Mouse (Mus musculus) frontal cortex, postnatal 14 days (tissue): Measurements from ENCODE around the gene Smpd4.
"Not testable (repeated sequence)": the region's sequence is repeated elsewhere in the genome, so short reads cannot be mapped to it uniquely, and the experiment has no call there.

ENCODE experiments used
- DNase-seq, 2 experiments: peaks; one replicate each; pipeline ENCODE4 v3.0.0; 2022; ENCODE audit warnings: low spot score in 2 of 2

Gene Smpd4

DNA sequence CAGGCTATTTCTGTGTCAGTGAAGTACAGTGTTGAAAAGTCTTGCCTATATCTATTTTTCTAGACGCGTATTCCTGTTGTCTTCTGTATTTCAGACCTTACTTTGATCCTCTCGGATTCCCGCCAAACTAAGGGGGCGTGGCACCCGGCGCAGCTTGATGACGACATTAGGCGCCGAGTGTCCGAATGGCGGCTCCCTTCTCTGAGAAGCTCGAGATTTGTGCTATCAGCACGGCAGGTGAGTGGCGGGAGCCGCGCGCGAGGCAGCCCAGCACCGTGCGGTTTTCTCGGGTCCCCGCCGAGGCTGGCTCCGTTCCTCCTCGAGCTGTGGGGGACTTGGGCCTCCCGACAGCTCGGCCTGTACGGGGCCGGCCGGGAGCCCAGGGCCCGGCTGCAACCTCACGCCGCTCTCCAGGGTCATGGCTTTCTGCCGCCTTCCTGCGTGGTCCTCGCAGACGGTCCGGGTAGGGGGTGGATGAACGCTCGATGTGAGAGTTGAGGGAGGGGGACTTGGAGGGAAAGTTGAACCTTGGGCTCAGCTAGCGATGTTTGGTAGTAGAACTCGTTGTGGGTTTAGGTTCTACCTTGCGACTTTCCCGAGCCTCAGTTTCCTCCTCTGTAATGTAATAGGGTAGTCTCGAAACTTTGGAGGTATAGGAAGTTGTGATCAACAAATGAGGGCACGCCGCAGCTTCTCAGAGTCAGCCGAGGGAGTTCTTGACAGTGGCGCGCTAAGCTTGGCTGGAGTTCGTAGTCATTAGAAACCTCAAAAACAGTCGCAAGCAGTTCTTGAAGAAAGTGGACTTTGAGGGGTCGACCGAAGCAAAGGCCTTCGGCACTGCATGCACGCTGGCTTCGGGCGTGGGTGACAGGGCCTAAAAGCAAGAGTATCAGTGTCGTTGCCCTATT lies at the start of gene Smpd4:
TSS of gene Smpd4 (plus strand) at position 157 of the 908 bp plus-strand sequence.
- DNase-seq = peak; percentile 79 to 91

DNA sequence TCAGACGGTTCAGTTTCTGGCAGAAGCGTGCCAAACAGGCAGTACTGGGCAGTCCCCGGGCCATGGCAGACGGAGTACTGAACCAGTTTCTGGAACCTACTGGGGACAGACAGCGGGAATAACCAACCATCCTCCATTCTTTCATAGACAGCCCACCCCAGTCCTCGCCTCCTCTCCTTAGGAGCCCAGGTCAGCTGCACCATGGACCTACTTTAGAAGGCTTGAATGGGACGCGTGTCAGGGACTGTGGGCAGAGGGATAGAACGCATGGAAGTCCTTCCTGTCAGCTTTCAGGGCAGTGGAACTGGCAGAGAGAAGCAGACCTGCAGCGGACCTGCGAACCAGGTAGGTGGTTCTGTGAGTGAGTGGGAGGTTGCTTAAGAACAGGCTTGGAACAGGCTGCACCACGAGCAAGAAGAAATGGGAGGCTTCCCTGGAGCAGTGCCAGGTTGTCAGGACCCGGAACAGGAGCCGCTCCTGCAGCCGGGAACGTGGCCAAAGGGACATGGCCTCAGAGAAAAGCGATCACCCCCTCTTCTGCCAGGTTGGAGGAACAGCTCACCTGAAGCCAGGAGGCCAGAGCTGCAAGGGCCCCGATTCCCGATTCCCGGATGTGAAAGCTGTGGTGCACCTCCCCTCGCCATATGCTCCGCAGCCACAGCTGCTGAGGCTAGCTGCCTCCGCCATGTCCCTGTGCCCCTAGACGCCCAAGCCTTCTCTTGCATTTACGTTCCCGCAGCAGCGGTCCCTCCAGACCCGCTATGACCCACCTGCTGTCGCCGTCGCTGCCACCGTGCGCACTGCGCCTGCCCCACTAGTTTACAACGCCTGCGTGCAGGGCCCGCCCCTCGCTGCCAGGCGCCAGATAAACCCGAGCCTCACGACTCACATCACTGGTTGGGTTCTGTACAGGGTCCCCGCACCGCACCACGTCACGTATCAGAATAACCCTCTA lies 43.0 kb upstream of the Smpd4 start:
- peak; percentile 62 to 65 for DNase-seq

DNA sequence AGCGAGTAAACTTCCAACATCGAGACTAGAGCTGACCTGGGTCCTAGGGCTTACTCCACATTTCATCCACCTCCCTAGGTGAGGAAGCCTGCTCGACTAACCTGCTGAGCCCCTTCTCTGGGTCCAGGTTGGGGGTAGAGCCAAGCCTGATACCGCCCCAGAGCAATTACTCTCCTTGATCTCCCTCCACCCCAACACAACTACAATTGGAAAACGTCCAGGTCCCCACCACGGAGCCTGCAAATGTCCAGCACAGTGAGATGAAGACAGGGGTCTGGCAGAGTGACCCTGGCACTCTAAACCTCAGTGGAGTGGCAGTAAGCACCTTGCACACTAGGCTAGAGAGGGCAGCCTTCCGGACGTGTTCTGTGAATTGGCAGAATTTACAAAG lies 42.3 kb upstream of the Smpd4 start:
- DNase-seq = no peak

- DNase-seq = peak in 1 of 2 experiments; percentile 8
These were observed 36.1 kb upstream of the Smpd4 start, which contains the start of gene Slc7a4 for GRCm38 (mm10) chr16:17583064-17583463. Slc7a4 (minus strand) TSS chr16:17583214.

GRCm38 (mm10) chr16:17584555-17584954 lies 34.6 kb upstream of the Smpd4 start:
- no peak for DNase-seq

DNA sequence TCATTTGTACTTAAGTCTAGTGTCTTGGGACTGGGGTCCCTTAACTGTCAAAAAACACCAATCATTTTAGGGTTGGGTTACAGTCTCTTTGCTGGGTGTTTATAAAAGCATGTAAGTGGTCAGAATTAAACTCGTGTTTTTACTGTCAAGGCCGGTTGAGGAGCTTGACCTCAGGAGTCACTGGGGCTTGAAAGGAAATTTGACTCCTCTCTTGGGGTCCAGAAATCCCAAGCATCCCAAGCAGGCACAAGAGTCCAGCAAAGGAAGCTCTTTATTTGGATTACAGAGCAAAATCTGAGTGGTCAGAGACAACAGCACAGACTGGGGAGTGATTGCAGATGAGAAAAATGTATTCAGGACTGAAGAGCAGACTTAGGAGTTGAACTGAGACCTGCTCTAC lies 28.4 kb upstream of the Smpd4 start:
- no peak for DNase-seq

GRCm38 (mm10) chr16:17600944-17601562 lies 18.1 kb upstream of the Smpd4 start:
- no peak for DNase-seq

DNA sequence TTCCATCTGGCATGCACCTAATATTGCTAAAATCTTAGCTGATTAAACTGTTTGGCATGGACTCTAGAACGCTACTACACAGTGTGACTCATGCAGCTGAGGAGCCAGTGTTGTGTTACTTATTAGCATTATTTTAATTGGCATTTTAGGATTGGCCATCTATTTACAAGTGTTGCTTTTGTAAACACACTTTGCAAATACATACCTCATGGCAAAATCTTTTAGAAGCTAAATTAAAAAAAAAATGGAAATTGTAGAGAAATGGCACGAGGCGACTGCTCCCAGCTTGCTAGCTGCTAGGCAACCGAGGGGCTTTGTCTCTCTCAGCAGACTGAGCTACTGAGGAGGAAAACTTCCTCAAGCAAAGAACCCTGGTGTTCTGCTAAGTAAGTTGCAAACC lies 14.2 kb upstream of the Smpd4 start:
- DNase-seq = no peak

- no peak for DNase-seq
These were observed 13.5 kb upstream of the Smpd4 start for GRCm38 (mm10) chr16:17605684-17606083.

GRCm38 (mm10) chr16:17611383-17611782 lies 7.8 kb upstream of the Smpd4 start:
- DNase-seq = no peak

- DNase-seq = not testable (repeated sequence)
These were observed 4.4 kb upstream of the Smpd4 start for GRCm38 (mm10) chr16:17614740-17615139.

- no peak for DNase-seq
These were observed 2.9 kb upstream of the Smpd4 start for GRCm38 (mm10) chr16:17616212-17616611.

DNA sequence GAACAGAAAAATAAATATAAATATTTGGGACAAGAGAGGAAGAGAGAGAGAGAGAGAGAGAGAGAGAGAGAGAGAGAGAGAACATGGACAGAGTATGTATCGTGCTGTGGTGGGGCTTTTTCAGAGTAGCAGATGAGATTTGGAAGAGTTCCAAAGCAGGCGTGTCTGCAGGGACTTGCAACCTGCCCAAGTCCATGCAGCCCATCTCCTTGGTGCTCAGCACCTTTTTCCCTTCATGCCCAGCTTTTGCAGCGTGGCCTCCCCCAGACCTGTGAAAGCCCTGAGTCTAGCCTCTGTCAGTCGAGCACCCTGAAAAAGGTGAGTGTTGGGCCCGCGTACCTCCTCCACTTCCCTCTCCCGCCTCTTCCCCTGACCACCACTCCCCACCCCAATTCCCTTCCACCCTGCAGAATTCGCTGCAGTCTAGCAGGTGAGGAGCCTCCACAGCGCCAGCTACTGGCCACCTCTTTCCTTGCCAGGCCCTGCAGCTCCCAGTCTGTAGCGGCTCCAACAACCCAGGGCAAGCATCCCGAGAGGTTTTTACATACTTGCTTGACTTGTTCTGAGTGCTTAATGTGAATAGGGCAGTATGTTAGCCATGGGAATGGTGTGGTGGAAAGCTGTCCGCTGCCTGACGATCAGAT lies 1.1 kb upstream of the Smpd4 start:
- peak in 1 of 2 experiments; percentile 22 for DNase-seq

DNA sequence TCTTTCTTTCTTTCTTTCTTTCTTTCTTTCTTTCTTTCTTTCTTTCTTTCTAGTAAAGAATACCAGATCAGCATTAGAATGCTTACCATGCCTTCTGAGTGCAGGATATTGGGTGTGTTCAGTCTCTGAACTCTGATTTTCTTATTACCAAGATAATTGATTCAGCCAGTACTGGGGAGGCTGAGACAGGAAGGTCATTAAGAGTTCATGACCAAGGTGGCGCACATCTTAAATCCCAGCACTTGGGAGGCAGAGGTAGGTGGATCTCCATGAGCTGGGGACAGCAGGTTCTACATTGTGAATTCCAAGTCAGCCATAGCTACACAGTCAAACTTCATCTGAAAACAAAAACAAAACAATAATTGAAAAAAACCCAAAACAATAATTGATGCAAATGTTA lies 2.8 kb downstream of the Smpd4 start:
- DNase-seq = no peak

- no peak for DNase-seq
These were observed 6.5 kb downstream of the Smpd4 start for GRCm38 (mm10) chr16:17625488-17626268.

DNA sequence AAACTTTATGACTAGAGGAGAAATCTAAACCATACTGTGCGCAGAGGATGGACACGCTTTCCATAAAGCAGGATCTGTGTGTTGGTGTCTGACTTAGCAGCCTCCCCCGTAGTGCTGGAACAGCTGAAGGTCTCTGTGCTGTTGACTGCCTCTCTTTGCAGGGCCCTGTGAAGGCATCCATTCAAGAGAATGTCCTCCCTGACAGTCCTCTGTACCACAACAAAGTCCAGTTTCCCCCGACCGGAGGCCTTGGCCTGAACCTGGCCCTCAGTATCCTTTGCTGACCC lies 7.1 kb downstream of the Smpd4 start:
- DNase-seq = no peak

DNA sequence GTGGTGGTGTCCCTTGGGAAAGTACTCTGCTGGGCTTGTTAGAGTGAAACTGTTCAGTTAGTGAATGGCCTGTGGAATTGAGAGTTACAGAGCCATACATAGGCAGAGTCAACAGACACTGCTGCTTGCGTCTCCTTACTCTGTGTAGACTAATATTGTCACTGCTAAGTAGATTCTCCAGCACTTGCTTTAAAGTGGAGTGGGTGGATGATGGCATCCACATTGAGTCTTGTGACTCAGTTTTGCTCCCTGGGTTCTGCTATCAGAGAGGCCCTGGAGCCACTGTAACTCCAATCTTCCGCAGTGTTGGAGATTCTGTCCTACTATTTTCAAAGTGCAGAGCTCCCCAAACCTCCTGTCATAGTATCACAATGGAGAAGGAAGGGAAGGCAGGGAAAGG lies 13.4 kb downstream of the Smpd4 start:
- no peak for DNase-seq

DNA sequence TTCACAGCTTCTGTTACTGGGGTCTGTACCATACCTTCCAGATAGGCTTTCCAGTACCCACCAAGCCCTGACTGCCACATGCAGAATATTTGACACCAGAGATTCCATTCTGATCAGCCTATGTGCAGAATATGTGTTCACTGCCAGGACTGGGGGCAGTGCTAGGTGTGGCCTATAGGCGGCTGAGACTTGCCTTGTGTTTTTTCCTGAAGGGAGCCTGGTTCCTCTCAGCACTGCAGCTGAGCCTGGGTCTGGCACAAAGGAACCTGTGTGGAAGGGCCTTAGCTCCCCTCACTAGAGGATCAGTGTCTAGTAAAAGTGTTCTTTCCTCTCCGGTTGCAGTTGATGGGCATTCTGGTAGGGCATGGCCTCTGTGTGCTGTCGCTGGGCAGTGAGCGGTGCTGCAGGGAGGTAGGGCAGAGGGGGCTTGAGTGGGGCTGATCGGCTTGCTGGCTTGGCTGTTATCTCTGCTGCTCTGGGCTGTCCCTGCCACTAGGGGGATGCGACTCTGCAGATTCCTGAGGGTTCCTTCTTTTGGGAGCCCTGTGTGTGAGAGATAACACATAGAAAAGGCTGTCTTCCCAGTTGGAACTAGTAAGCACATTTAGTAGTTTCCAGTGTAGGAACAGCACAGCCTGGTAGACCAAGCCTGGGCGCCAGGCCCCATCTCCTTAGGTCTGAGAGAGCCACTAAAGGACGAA lies 14.5 kb downstream of the Smpd4 start:
- no peak for DNase-seq

DNA sequence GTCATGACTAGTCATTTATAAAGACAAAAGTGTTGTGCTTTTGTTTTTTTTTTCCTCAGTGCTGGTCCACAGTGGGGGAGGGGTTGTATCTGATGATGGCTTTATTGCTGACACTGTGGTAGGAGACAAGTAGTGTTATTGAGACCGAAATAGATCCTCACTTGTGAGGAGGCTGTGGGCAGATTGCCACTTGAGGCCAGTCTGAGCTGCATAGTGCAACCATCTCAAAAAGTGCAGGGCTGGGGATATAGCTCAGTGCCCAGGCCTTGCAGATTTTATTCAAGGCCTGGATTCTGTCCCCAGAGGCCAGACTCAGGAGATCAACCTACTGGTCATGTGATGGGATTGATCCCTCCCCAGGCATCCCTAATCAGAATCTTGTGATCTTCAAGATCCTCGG lies 17.8 kb downstream of the Smpd4 start:
- no peak for DNase-seq

DNA sequence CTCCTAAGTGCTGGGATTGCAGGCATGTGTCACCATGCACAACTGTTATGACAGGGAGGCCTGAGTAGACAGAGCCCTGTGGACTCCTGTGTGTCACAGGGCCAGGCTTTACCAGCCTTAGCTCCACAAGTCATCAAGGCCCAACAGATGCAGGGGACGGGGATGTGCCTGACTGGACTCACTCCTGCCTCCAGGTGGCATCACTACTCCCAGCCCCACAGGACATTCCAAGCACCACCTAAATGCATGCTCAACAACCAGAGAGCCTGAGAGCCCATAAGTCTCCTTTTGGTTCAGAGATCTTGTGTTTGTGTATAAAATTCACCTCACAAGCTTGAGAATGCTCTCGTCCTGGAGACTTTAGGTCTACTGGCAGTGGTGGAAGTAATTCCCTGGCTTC lies 18.5 kb downstream of the Smpd4 start:
- no peak for DNase-seq
